Mouse (Mus musculus) liver, adult 2 months (tissue): Measurements from ENCODE around the gene Cc2d1a.

Experiments used
- CTCF ChIP-seq: fragments of 200-500 bp; IDR thresholded peaks from 2 replicates; pipeline ENCODE4 v1.5.1; 2011; ENCODE audit warnings: low read depth, low read length, control low read depth
- POLR2A ChIP-seq: fragments of 200-500 bp; IDR thresholded peaks from 2 replicates; pipeline ENCODE4 v1.6.1; 2011; ENCODE audit warnings: low read length, control low read depth; ENCODE audit not compliant: insufficient read depth; ENCODE audit errors: extremely low read depth

DNA sequence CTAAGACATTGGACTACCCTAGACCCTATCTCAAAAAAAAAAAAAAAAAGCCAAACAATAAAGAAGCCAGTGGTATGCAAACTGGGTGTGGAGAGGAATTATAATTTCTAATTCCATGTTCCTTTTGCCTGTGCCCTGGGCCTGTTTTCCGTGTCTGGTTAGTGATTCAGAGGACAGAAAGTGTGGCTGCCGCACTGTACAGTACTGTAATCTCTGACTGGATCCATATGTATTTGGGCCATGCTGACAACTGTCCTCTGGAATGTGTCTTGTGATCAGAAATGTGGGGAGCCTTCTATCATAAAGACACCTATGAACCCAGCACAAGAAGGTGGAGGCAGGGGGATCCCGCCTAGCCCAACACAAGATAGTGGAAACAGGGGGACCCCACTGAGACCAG is 25.6 kb downstream of the Cc2d1a start:
- TF ChIP-seq CTCF (no peak), POLR2A (no peak)
